Mouse (Mus musculus): ENCODE results near the gene Amh. TPM values are rescaled to one million over a fixed set of nuclear protein-coding genes. Genes with fewer than 3 reads are reported as not detected.

Amh gene
- polyA plus RNA-seq, 1 experiment from 2014 or later: 0.09 TPM

DNA sequence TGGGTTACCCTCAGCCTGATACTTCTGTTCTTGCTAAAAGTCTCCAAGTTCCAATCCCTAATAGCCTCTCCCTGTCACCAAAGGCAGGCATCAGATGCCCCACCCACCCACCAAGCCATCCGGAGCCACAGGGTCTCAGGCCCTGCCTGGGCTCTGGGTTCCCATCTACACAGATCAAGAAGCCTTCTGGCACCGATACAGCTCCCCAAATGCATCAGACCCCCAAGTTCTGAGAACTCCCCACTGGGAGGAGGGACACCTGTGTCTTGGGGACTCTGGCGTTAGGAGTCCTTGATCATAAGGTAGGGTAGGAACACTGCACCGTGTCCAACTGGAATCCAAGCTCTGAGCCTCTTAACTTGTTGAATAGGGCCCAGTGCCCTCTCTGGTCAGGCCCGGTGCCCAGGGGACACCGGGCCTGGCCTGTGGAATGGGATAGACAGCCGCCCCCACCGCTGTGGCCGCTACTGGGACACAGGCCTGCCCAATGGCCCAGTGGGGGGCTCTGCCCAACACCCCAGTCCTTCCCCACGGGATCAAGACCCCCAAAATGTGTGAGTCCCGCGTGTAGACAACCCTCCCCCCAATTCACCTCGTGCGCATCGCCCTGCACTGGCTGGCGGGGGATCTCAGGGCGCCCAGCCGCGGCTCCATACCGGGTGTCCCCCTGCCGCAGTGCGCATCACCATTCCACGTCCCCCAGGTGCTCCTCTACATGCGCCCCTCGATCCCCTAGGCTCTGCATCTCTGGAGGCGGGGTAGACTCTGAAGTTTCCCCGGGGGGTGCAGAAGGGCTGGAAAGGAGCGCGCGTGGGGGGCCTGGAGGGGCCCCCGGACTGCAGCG lies 38.3 kb downstream of the Amh start:
- TF ChIP-seq CTCF (IDR thresholded peaks at IDR 0.05; ENCODE audit: low read depth): no peak
- DNase-seq (ENCODE audit: low spot score) (no peak), ATAC-seq (replicated peaks; ENCODE audit: low FRiP score, low read depth) (no peak)
- Histone ChIP-seq H3K4me1 (replicated peaks; ENCODE audit: insufficient read depth, low read length) (no peaks in the 10 kb centered on the region), H3K36me3 (ENCODE audit: insufficient read depth, low read length) (no peaks in the 10 kb centered on the region), H3K27ac (no peak overlapping the region), H3K9me3 (replicated peaks; ENCODE audit: low read length) (no peaks in the 10 kb centered on the region), H3K9ac (ENCODE audit: low read depth, low read length) (peak overlapping the region; percentile 42), H3K4me2 (ENCODE audit: low read length) (peak overlapping the region; percentile 84), H3K4me3 (replicated peaks; ENCODE audit: low read depth, low read length) (peak overlapping the region; percentile 38), H3K27me3 (ENCODE audit: insufficient read depth, low read length) (peaks cover 20% of the 10 kb centered on the region)
- 10% methylated on average over 30 of the region's 32 CpGs for WGBS

DNA sequence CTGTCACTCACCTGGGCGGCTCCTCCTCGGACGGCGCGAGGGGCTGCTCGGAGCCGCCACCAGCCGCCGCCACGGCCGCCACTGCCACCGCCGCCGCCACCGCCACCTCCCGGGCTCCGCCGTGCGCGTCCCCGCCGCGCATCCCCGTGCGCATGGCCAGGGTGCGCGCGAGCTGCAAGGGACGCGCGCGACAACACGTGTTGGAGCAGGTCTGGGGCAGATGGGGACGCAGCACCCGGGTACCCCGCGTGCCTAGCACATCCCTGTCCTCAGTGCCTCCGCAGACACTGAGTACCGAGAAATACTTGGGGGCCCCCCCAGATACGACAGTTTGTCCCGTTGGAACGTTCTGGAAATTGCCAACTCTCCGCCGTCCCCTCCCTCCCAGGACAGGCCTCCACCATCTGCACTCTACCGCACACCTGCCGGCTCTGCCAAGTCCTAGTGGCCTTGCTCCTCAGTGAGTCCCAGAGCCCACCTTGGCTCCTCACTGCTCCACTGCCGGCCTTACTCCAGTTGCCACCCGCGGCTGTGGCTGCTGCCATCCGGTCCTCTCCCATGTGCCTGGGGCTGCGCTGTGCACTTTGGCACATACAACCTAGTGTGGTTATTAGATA lies 39.0 kb downstream of the Amh start, which contains the start of gene Lingo3:
TSS of gene Lingo3 (minus strand) at position 109 of the 617 bp plus-strand sequence.
- Histone ChIP-seq H3K27me3 (ENCODE audit: insufficient read depth, low read length) (peaks cover 20% of the 10 kb centered on the region), H3K9ac (ENCODE audit: low read depth, low read length) (peak within 1 kb of the TSS; percentile 42), H3K4me1 (replicated peaks; ENCODE audit: insufficient read depth, low read length) (no peaks in the 10 kb centered on the region), H3K9me3 (replicated peaks; ENCODE audit: low read length) (no peaks in the 10 kb centered on the region), H3K27ac (no peak within 1 kb of the TSS), H3K4me3 (replicated peaks; ENCODE audit: low read depth, low read length) (peak within 1 kb of the TSS; percentile 38), H3K36me3 (ENCODE audit: insufficient read depth, low read length) (no peaks in the 10 kb centered on the region), H3K4me2 (ENCODE audit: low read length) (peak within 1 kb of the TSS; percentile 84)
- DNase-seq (ENCODE audit: low spot score) (no peak), ATAC-seq (replicated peaks; ENCODE audit: low FRiP score, low read depth) (no peak; the same call in 1 of the 2 replicates)
- 4% methylated on average over 51 of the region's 51 CpGs for WGBS
- no peak for TF ChIP-seq CTCF (IDR thresholded peaks at IDR 0.05; ENCODE audit: low read depth)

DNA sequence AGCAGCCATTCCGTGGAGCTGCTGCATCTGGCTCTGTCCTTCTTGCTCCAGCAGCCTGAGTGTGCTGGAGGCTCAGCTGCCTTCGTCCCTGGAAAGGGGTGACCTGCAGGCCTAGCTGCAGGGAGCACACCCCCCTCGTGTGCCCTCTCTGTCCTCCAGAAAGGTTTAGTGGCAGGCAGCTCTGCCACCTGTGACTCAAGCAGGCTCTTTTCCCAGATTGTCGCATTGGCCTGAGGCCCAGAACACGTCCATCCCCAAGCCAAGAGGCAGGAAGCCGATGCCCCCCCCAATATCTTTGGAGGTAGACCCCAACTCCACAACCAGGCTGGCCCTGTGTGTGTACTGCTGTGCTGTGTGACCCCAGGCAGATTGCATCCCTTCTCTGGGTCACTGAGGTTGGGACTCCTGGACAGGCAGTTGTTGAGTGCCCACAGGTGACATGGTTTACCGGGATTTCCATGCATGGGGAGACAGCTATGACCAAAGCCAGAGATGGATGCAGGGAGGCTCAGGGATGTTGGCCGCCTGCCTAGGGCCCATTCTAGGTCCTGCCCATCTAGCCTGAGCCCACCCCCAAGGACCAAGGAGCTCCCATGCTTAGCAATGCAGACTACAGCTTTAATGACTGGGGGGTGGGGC lies 40.1 kb downstream of the Amh start:
- WGBS: 63% methylated on average over 8 of the region's 8 CpGs
- Histone ChIP-seq H3K27me3 (ENCODE audit: insufficient read depth, low read length) (peaks cover 20% of the 10 kb centered on the region), H3K4me2 (ENCODE audit: low read length) (no peak overlapping the region), H3K9ac (ENCODE audit: low read depth, low read length) (no peak overlapping the region), H3K4me1 (replicated peaks; ENCODE audit: insufficient read depth, low read length) (no peaks in the 10 kb centered on the region), H3K36me3 (ENCODE audit: insufficient read depth, low read length) (no peaks in the 10 kb centered on the region), H3K4me3 (replicated peaks; ENCODE audit: low read depth, low read length) (no peak overlapping the region), H3K9me3 (replicated peaks; ENCODE audit: low read length) (no peaks in the 10 kb centered on the region), H3K27ac (no peak overlapping the region)
- DNase-seq (ENCODE audit: low spot score) (no peak), ATAC-seq (replicated peaks; ENCODE audit: low FRiP score, low read depth) (no peak)
- TF ChIP-seq CTCF (IDR thresholded peaks at IDR 0.05; ENCODE audit: low read depth): no peak

DNA sequence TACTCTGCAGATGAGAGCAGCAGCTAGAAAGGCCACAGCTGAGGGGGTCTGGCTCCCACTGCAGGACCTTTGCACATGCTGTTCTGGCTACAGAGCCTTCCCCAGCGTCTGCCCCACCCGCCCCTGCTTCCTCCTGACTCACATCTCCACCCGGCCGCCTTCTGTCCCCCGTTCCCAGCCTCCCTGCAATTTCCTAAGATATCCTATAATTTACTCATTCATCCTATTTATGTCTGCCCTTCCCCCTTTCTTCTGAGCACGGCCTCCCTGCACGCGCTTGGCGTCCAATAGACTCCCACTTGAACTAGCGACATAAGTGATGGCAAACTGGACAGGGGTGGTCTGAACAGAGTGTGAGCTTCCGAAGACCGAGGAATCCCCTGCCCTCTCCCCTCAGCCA lies 40.7 kb downstream of the Amh start:
- Histone ChIP-seq H3K27ac (no peak overlapping the region), H3K36me3 (ENCODE audit: insufficient read depth, low read length) (no peaks in the 10 kb centered on the region), H3K9me3 (replicated peaks; ENCODE audit: low read length) (no peaks in the 10 kb centered on the region), H3K27me3 (ENCODE audit: insufficient read depth, low read length) (peaks cover 20% of the 10 kb centered on the region), H3K9ac (ENCODE audit: low read depth, low read length) (no peak overlapping the region), H3K4me3 (replicated peaks; ENCODE audit: low read depth, low read length) (no peak overlapping the region), H3K4me2 (ENCODE audit: low read length) (no peak overlapping the region), H3K4me1 (replicated peaks; ENCODE audit: insufficient read depth, low read length) (no peaks in the 10 kb centered on the region)
- no peak for TF ChIP-seq CTCF (IDR thresholded peaks at IDR 0.05; ENCODE audit: low read depth)
- ATAC-seq (replicated peaks; ENCODE audit: low FRiP score, low read depth) (no peak), DNase-seq (ENCODE audit: low spot score) (no peak)
- 59% methylated on average over 12 of the region's 12 CpGs for WGBS

DNA sequence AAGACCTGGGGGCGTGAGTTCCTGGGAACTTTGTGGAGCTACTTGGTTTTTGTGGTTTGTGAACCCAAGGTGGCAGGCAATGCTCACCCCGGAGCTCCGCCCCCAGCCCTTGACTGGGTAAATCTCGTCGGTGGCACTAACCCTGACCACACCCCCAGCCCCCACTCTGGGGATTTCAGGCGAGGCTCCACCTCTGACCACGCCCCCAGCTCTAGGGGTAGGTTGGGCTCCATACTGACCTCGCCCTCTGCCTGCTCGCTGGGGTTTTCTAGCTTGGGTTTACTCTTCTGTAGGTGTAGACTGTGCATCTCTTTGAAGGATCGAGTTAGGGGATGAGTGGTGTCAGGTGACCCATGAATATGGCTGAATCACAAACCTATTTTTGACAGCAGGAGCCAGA lies 43.5 kb downstream of the Amh start:
- no peak overlapping the region for H3K4me2 ChIP-seq (ENCODE audit: low read length)
- H3K27ac ChIP-seq: no peak overlapping the region
- DNase-seq (ENCODE audit: low spot score): peak; percentile 62
- WGBS: 7% methylated on average over 10 of the region's 10 CpGs
- no peak for TF ChIP-seq CTCF (IDR thresholded peaks at IDR 0.05; ENCODE audit: low read depth)
- peaks cover 14% of the 10 kb centered on the region for H3K27me3 ChIP-seq (ENCODE audit: insufficient read depth, low read length)
- no peaks in the 10 kb centered on the region for H3K9me3 ChIP-seq (replicated peaks; ENCODE audit: low read length)
- H3K4me1 ChIP-seq (replicated peaks; ENCODE audit: insufficient read depth, low read length): 0 out of 2 replicates have a peak, but pooled peaks cover under 1% of the 10 kb centered on the region
- peak; percentile 60; the same call in 1 of the 2 replicates for ATAC-seq (replicated peaks; ENCODE audit: low FRiP score, low read depth)
- no peak overlapping the region for H3K4me3 ChIP-seq (replicated peaks; ENCODE audit: low read depth, low read length)
- H3K9ac ChIP-seq (ENCODE audit: low read depth, low read length): no peak overlapping the region
- peaks cover 19% of the 10 kb centered on the region; the same call in 1 of the 2 replicates for H3K36me3 ChIP-seq (ENCODE audit: insufficient read depth, low read length)

Data from kidney, postnatal 0 days (tissue).